Mouse (Mus musculus) hindbrain, embryonic 15.5 days (tissue): ENCODE results near the gene Foxn3. TPM values are rescaled to one million over a fixed set of nuclear protein-coding genes. Genes with fewer than 3 reads are reported as not detected.

Source experiments
- ATAC-seq: fragments of 200-750 bp; cut with Nextera tagmentation; 2 replicates; pipeline ENCODE4 v1.8.0; 2017; ENCODE audit warnings: low read depth, moderate number of reproducible peaks, moderate TSS enrichment; ENCODE audit not compliant: low FRiP score
- H3K27ac ChIP-seq: fragments of 300-500 bp; sonication (generic); replicated peaks from 2 replicates; pipeline ENCODE4 v1.5.1; 2015; ENCODE audit warnings: mild to moderate bottlenecking, inconsistent platforms
- H3K27me3 ChIP-seq: fragments of 300-500 bp; sonication (generic); 2 replicates; pipeline ENCODE4 v1.6.1; 2015; ENCODE audit warnings: control low read depth, inconsistent platforms
- H3K36me3 ChIP-seq: fragments of 300-500 bp; sonication (generic); 2 replicates; pipeline ENCODE4 v1.6.1; 2015; ENCODE audit warnings: control low read depth, inconsistent platforms
- H3K4me1 ChIP-seq: fragments of 300-500 bp; sonication (generic); replicated peaks from 2 replicates; pipeline ENCODE4 v1.6.1; 2015; ENCODE audit warnings: control low read depth, inconsistent platforms
- H3K4me2 ChIP-seq: fragments of 300-500 bp; sonication (generic); 2 replicates; pipeline ENCODE4 v1.6.1; 2015; ENCODE audit warnings: moderate library complexity, mild to moderate bottlenecking, inconsistent platforms
- H3K4me3 ChIP-seq: fragments of 300-500 bp; sonication (generic); 2 replicates; pipeline ENCODE4 v1.5.1; 2015; ENCODE audit warnings: mild to moderate bottlenecking, inconsistent platforms
- H3K9ac ChIP-seq: fragments of 300-500 bp; sonication (generic); 2 replicates; pipeline ENCODE4 v1.6.1; 2015; ENCODE audit warnings: inconsistent platforms
- H3K9me3 ChIP-seq: fragments of 300-500 bp; sonication (generic); 2 replicates; pipeline ENCODE4 v1.6.1; 2016; ENCODE audit warnings: control low read depth, inconsistent platforms
- WGBS: fragments of 180-500 bp; shearing (Covaris S2); methylation state at CpG from one replicate; pipeline ENCODE4 v1.1.7; 2015; 5-methylcytosine and 5-hydroxymethylcytosine counted together
- polyA plus RNA-seq: library from polyadenylated mRNA; unstranded; fragments of >200 nt; fragmentation: Nextera tagmentation; extraction: Ambion mirVana; gene quantifications from 2 replicates; pipeline ENCODE4 v1.2.1, GENCODE M21; 2015

Foxn3 gene
- polyA plus RNA-seq, 1 experiment from 2014 or later, result 78.1 TPM

GRCm38 (mm10) chr12:99560701-99561332, 2.6 kb downstream of the Foxn3 start:
- Histone ChIP-seq H3K27ac (0 out of 2 replicates have a peak overlapping the region, but pooled peaks have one; percentile 27), H3K4me1 (peaks cover 30% of the 10 kb centered on the region), H3K27me3 (no peaks in the 10 kb centered on the region), H3K9me3 (no peaks in the 10 kb centered on the region), H3K9ac (no peak overlapping the region; the same call in 1 of the 2 replicates), H3K36me3 (no peaks in the 10 kb centered on the region), H3K4me3 (peak overlapping the region; percentile 91), H3K4me2 (peak overlapping the region; percentile 65)
- ATAC-seq, result no peak
- 59% methylated on average over 11 of the region's 11 CpGs for WGBS

GRCm38 (mm10) chr12:99559483-99559882, 3.9 kb downstream of the Foxn3 start:
- ATAC-seq, result no peak
- 82% methylated on average over 11 of the region's 11 CpGs for WGBS

GRCm38 (mm10) chr12:99558476-99558875, 4.9 kb downstream of the Foxn3 start:
- Histone ChIP-seq H3K27ac (no peak overlapping the region), H3K9ac (no peak overlapping the region), H3K9me3 (no peaks in the 10 kb centered on the region), H3K4me2 (no peak overlapping the region), H3K36me3 (no peaks in the 10 kb centered on the region), H3K4me3 (no peak overlapping the region), H3K27me3 (no peaks in the 10 kb centered on the region), H3K4me1 (peaks cover 21% of the 10 kb centered on the region)
- WGBS, result 73% methylated on average over 4 of the region's 4 CpGs
- ATAC-seq, result no peak

More at GRCm38 (mm10) chr12:99559483-99559882, 3.9 kb downstream of the Foxn3 start:
- Histone ChIP-seq H3K36me3 (no peaks in the 10 kb centered on the region), H3K27ac (no peak overlapping the region), H3K27me3 (no peaks in the 10 kb centered on the region), H3K9me3 (no peaks in the 10 kb centered on the region), H3K9ac (no peak overlapping the region), H3K4me2 (no peak overlapping the region), H3K4me3 (no peak overlapping the region), H3K4me1 (peaks cover 29% of the 10 kb centered on the region)

- H3K9ac ChIP-seq, result no peak overlapping the region
- H3K4me1 ChIP-seq, result peaks cover 21% of the 10 kb centered on the region
- no peaks in the 10 kb centered on the region for H3K9me3 ChIP-seq
- H3K4me3 ChIP-seq, result no peak overlapping the region
- no peaks in the 10 kb centered on the region for H3K27me3 ChIP-seq
- no peak overlapping the region for H3K4me2 ChIP-seq
- 61% methylated on average over 8 of the region's 8 CpGs for WGBS
- no peak for ATAC-seq
- no peaks in the 10 kb centered on the region for H3K36me3 ChIP-seq
- H3K27ac ChIP-seq, result no peak overlapping the region
Measured at GRCm38 (mm10) chr12:99557498-99557897, 5.9 kb downstream of the Foxn3 start.

GRCm38 (mm10) chr12:99550629-99551028, 12.8 kb downstream of the Foxn3 start:
- H3K4me3 ChIP-seq, result no peak overlapping the region
- WGBS, result 66% methylated on average over 8 of the region's 8 CpGs
- ATAC-seq, result no peak

GRCm38 (mm10) chr12:99549811-99550210, 13.6 kb downstream of the Foxn3 start:
- ATAC-seq, result no peak
- Histone ChIP-seq H3K9ac (no peak overlapping the region), H3K4me2 (no peak overlapping the region), H3K27ac (no peak overlapping the region), H3K36me3 (no peaks in the 10 kb centered on the region), H3K4me3 (no peak overlapping the region), H3K4me1 (no peaks in the 10 kb centered on the region), H3K9me3 (no peaks in the 10 kb centered on the region), H3K27me3 (no peaks in the 10 kb centered on the region)
- 96% methylated on average over 10 of the region's 10 CpGs for WGBS

More at GRCm38 (mm10) chr12:99550629-99551028, 12.8 kb downstream of the Foxn3 start:
- Histone ChIP-seq H3K4me1 (no peaks in the 10 kb centered on the region), H3K9me3 (no peaks in the 10 kb centered on the region), H3K36me3 (no peaks in the 10 kb centered on the region), H3K9ac (no peak overlapping the region), H3K4me2 (no peak overlapping the region), H3K27me3 (no peaks in the 10 kb centered on the region), H3K27ac (no peak overlapping the region)

- WGBS, result 78% methylated on average over 7 of the region's 7 CpGs
- Histone ChIP-seq H3K27me3 (no peaks in the 10 kb centered on the region), H3K9me3 (no peaks in the 10 kb centered on the region), H3K27ac (no peak overlapping the region), H3K4me2 (no peak overlapping the region), H3K9ac (no peak overlapping the region), H3K36me3 (no peaks in the 10 kb centered on the region), H3K4me3 (no peak overlapping the region), H3K4me1 (no peaks in the 10 kb centered on the region)
- no peak for ATAC-seq
Measured at GRCm38 (mm10) chr12:99548419-99548818, 15.0 kb downstream of the Foxn3 start.

- WGBS, result 78% methylated on average over 6 of the region's 6 CpGs
Measured at GRCm38 (mm10) chr12:99547295-99547694, 16.1 kb downstream of the Foxn3 start.

GRCm38 (mm10) chr12:99545270-99545770, 18.1 kb downstream of the Foxn3 start:
- no peaks in the 10 kb centered on the region for H3K4me1 ChIP-seq
- no peaks in the 10 kb centered on the region for H3K36me3 ChIP-seq
- H3K4me3 ChIP-seq, result no peak overlapping the region
- no peaks in the 10 kb centered on the region for H3K27me3 ChIP-seq
- no peak overlapping the region for H3K9ac ChIP-seq
- no peak overlapping the region for H3K27ac ChIP-seq
- 65% methylated on average over 6 of the region's 6 CpGs for WGBS
- ATAC-seq, result no peak
- no peak overlapping the region for H3K4me2 ChIP-seq
- no peaks in the 10 kb centered on the region for H3K9me3 ChIP-seq

More at GRCm38 (mm10) chr12:99547295-99547694, 16.1 kb downstream of the Foxn3 start:
- Histone ChIP-seq H3K36me3 (no peaks in the 10 kb centered on the region), H3K27ac (no peak overlapping the region), H3K4me1 (no peaks in the 10 kb centered on the region), H3K9ac (no peak overlapping the region), H3K27me3 (no peaks in the 10 kb centered on the region), H3K9me3 (no peaks in the 10 kb centered on the region), H3K4me3 (no peak overlapping the region), H3K4me2 (no peak overlapping the region)
- ATAC-seq, result no peak

- WGBS, result 78% methylated on average over 15 of the region's 15 CpGs
Measured at GRCm38 (mm10) chr12:99544262-99545128, 18.9 kb downstream of the Foxn3 start.

GRCm38 (mm10) chr12:99543421-99544195, 19.8 kb downstream of the Foxn3 start:
- 95% methylated on average over 7 of the region's 7 CpGs for WGBS
- no peak overlapping the region for H3K4me2 ChIP-seq
- no peak overlapping the region for H3K4me3 ChIP-seq
- no peaks in the 10 kb centered on the region for H3K36me3 ChIP-seq
- H3K9ac ChIP-seq, result no peak overlapping the region
- H3K27me3 ChIP-seq, result no peaks in the 10 kb centered on the region
- no peaks in the 10 kb centered on the region for H3K4me1 ChIP-seq
- no peak overlapping the region for H3K27ac ChIP-seq
- no peak for ATAC-seq
- no peaks in the 10 kb centered on the region for H3K9me3 ChIP-seq

More at GRCm38 (mm10) chr12:99544262-99545128, 18.9 kb downstream of the Foxn3 start:
- Histone ChIP-seq H3K9me3 (no peaks in the 10 kb centered on the region), H3K27me3 (no peaks in the 10 kb centered on the region), H3K4me2 (no peak overlapping the region), H3K27ac (no peak overlapping the region), H3K9ac (no peak overlapping the region), H3K4me1 (no peaks in the 10 kb centered on the region), H3K36me3 (no peaks in the 10 kb centered on the region), H3K4me3 (no peak overlapping the region)
- ATAC-seq, result no peak
